Mouse (Mus musculus): Measurements from ENCODE around the gene Fggy. TPM values are rescaled to one million over a fixed set of nuclear protein-coding genes. Genes with fewer than 3 reads are reported as not detected.

Gene Fggy
- total RNA-seq, 2 experiments from 2014 or later, result 9.4 to 10.0 TPM

GRCm38 (mm10) chr4:95906141-95906540 lies 348.8 kb downstream of the Fggy start:
- DNase-seq, result no peak

- no peak for DNase-seq
Measured at GRCm38 (mm10) chr4:95909689-95910654, 352.7 kb downstream of the Fggy start.

GRCm38 (mm10) chr4:95913026-95913425 lies 355.7 kb downstream of the Fggy start:
- DNase-seq, result no peak

- DNase-seq, result no peak
Measured at GRCm38 (mm10) chr4:95915628-95916579, 358.6 kb downstream of the Fggy start.

GRCm38 (mm10) chr4:95917703-95918102 lies 360.4 kb downstream of the Fggy start:
- no peak for DNase-seq

- DNase-seq, result no peak
Measured at GRCm38 (mm10) chr4:95920448-95920847, 363.1 kb downstream of the Fggy start.

GRCm38 (mm10) chr4:95924210-95925184 lies 367.2 kb downstream of the Fggy start:
- peak; percentile 57 to 86 for DNase-seq

- DNase-seq, result no peak
Measured at GRCm38 (mm10) chr4:95928846-95929245, 371.5 kb downstream of the Fggy start.

GRCm38 (mm10) chr4:95929936-95930335 lies 372.6 kb downstream of the Fggy start:
- DNase-seq, result no peak

- no peak for DNase-seq
Measured at GRCm38 (mm10) chr4:95931331-95931730, 374.0 kb downstream of the Fggy start.

GRCm38 (mm10) chr4:95933801-95934356 lies 376.6 kb downstream of the Fggy start:
- DNase-seq, result no peak

GRCm38 (mm10) chr4:95934384-95935035 lies 377.2 kb downstream of the Fggy start:
- no peak for DNase-seq

GRCm38 (mm10) chr4:95938701-95939100 lies 381.4 kb downstream of the Fggy start:
- no peak for DNase-seq

GRCm38 (mm10) chr4:95947896-95948295 lies 390.6 kb downstream of the Fggy start:
- DNase-seq, result no peak

GRCm38 (mm10) chr4:95953328-95953727 lies 396.0 kb downstream of the Fggy start:
- DNase-seq, result no peak

GRCm38 (mm10) chr4:95966928-95967724 lies 409.8 kb downstream of the Fggy start, which contains the start of gene Hook1:
Gene Hook1 (plus strand): TSS chr4:95967240.
- peak; percentile 87 to 92 for DNase-seq
